Mouse (Mus musculus) retina, embryonic 14.5 days (tissue): ENCODE data around the gene Sept14.
"Not testable (repeated sequence)": the region's sequence is repeated elsewhere in the genome, so short reads cannot be mapped to it uniquely, and the experiment has no call there.

Source experiments
- DNase-seq: peaks from one replicate; pipeline ENCODE4 v3.0.0-alpha.2; 2015; ENCODE audit warnings: low spot score

Gene Sept14

DNA sequence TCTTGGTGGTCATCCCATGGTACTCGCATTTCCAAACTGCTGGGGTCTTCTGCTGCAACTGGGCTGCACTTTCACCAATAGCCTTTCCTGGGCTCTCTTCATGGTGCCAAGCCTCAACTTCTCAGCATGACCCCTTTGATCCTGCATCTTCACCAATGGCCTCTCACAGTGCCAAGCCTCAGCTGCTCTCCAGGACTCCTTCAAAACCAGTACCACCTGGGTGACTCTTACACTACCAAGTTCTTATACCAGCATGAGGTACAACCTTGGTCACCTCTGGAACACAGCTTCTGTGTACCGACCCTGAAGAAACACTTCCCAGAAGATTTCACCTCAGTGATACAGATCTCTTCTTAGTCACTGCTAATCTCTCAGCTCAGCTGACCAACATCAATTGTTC lies at the start of gene Sept14:
TSS of gene Sept14 (minus strand) at position 101 of the 400 bp plus-strand sequence.
- no peak for DNase-seq

GRCm38 (mm10) chr5:129756886-129757285 lies 48.6 kb upstream of the Sept14 start:
- DNase-seq = no peak

DNA sequence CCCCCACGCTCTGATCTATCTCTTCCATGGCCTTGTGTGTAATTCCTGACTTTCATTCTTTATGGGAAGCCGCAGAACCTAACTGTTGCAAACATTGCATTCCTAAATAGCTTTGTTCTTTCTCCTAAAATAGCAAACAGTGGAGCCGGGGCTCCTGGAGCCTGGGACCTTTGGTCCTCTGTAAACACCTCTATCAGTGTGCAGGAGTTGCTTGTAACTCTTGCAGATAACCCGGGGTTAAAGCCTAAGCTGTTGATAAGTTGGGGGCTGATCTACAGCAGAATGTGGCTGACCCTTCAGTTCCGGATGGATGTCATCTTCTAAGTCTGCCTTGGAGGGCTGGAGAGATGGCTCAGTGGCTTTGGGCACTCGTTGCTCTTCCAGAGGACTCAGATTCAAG lies 35.7 kb upstream of the Sept14 start:
- no peak for DNase-seq

DNA sequence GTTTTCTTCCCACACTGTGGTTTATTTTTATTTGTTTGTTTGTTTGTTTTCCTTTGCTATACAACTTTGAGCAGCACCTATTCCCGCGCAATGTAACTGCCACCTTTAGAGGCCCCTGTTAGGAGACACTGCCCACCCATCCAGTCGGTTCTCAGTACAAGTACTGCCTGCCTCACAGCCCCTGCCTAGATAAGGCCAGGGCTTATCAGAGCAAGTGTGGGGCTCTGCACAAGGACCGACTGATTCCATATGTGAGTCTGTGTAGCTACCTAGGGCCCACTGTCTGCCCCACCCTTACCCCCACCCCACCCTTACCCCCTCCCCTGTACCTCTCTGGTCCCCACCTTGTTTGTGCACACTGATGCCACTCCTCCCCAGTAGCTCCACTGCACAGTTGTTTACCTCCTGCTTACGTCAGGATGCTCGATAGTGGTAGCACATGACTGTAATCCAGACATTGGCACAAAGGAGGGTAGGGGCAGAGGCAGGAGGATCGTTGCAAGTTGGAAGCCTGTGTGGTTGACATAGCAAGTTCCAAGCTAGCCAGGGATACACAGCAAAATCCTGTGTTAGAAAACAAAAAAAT lies 34.7 kb upstream of the Sept14 start:
- no peak for DNase-seq

- peak; percentile 17 for DNase-seq
These were observed 32.7 kb upstream of the Sept14 start for GRCm38 (mm10) chr5:129740976-129741375.

GRCm38 (mm10) chr5:129731021-129731420 lies 22.7 kb upstream of the Sept14 start:
- no peak for DNase-seq

DNA sequence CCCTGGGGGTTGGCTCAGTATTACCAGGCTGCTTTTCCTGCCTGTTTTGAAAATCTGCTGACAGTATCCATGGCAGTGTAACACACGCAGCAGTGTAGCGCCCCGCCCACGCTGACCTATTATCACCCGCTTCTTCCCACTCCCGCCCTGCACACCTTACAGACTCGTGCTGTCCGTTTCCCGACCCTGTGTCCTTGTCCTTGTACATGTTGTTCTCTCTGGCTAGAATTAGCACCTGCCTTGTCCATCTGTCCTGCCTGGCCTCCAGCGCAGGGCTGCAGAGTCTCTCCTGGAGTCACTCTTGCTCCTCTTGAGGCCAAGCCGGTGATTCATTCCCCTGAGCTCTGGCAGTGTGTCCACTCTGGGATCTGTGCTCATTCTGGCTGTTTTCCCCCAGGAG lies 22.0 kb upstream of the Sept14 start:
- DNase-seq = no peak

DNA sequence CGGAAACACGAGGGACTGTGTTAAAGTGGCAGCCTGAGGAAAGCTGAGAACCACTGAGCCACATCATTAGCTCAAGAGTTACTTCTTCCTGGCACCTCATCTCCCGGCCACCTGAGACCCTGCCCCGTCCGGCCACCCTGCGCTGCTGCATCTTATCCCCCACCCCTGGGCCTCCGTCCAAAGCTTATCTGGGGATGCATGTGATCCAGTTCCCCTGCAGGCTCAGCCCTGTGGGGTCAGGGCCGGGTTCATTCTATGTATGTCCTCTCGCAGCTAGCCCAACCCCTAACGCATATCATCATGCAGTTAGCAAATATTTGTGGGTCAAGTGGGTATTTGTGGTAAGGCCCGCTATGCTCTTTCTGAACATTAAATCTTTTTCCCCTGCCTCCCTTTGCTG lies 21.0 kb upstream of the Sept14 start:
- DNase-seq = no peak

DNA sequence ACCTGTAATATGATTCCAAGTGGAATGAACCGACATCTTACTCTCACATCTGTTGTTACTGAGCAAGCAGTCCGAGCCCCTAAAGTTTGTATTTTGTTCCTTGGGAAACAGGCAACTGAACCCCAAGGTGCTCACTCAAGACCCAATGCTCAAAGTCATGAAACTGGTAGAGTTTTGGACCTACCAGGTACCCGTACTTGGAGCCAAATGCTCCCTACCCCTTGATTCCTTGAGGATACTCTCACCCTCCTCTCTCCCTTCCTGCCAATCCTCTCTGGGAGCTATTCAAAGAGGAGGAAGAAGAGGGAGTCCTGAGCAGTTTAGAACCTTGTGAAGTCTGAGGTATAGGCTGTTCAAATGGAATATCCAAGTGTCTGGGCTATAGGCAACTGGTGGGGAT lies 18.5 kb upstream of the Sept14 start:
- no peak for DNase-seq

GRCm38 (mm10) chr5:129725774-129726392 lies 17.6 kb upstream of the Sept14 start:
- peak; percentile 39 for DNase-seq

DNA sequence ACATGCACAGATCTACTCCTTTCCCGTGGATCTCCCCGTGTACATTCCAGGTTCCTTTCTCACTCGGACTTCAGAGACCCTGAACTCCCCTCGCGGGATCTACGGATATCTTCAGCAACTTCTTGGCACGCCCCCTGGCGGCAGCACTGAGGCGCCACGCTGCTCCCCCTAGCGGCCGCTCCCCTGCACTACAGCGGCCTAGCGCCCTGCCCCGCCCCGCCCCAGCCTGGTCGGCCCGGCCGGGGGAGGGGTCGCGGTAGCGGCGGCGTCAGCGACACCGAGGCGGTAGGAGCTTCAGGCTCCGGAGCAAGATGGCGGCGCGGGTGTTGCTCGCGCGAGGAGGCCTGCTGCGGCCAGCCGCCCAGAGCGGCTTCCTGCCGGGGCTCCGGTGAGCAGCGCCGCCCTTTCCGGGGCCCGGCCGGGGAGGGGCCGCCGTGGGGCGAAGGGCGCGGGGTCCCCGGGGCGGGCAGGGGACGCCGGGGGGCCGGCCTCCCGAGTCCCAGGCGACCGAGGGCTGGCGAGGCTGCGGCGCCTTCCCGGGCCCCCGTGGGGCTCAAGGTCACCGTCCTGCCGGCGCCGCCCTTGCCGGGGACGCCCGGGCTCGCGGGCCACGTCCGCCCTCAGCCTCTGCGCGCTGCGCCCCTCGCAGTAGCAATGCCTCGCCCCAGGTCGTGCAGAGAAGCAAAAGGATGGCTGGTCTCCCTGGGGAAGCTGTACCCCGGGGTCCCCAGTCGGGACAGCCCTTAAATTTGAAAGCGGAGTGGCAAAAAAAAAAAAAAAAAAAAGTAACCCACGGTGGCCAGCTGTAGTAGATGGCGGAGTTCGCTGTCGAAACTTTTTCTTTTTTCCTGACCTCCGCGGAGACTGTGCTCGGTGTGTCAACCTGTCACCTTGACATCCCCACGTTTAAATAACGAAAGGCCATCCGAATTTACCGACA lies 16.8 kb upstream of the Sept14 start, which contains the start of gene Nipsnap2:
TSS of gene Nipsnap2 (plus strand) at position 230 of the 940 bp plus-strand sequence.
- peak; percentile 96 for DNase-seq

DNA sequence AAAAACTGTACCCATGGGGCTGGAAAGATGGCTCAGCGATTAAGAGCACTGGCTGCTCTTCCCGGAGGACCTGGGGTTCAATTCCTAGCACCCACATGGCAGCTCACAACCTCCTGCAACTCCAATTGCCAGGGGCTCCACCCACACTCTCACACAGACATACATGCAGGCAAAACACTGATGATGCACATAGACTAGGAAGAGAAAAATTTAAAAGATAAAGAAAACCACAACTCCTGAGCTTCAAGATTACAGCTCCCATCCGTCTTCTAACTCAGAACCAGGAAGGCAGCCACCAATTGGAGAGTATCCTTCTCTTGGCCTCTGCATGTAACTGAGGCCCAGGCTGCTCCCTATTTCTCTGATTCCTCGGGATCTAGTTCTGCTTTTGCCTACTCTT lies 16.0 kb upstream of the Sept14 start:
- no peak for DNase-seq

DNA sequence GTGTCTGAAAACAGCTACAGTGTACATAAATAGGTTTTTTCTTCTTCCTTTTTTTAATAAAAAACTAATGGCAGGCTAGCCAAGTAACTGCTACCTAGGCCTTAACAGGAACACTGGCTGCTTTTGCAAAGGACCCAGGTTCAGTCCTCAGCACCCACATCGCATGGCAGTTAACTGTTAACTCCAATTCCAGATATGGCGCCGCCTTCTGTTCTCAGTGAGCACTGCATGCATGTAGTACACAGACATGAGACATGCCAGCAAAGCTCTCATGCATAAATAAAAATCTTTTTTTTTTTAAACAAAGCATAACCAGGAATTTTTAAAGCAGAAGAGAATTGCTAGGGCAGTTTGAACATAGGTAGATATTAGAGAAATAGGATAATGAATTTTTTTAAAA lies 11.9 kb upstream of the Sept14 start:
- DNase-seq = no peak

GRCm38 (mm10) chr5:129717016-129717415 lies 8.7 kb upstream of the Sept14 start:
- DNase-seq = no peak

GRCm38 (mm10) chr5:129715326-129715861 lies 7.1 kb upstream of the Sept14 start, which contains the start of gene Mrps17:
Mrps17 (plus strand) TSS chr5:129715497.
- DNase-seq = peak; percentile 96

DNA sequence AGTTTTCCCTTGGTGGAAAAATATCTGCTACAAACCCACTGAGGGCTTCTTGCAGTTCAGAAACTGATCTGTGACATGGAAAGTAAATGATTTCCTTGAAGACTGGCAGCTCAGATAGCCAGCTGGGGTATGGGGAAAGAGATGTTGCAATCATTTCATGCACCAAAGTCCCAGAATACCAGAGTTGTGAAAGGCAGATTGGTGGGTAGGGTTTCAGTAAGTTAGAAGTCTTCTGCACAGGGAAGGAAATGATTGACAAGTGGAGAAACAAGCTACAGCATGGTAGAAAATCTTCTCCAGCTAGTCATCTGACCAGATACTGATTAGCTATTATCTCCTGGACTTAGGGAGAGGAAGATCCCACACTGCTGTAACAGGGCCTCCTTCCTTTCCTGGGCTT lies 4.9 kb downstream of the Sept14 start:
- no peak for DNase-seq

- DNase-seq = no peak
These were observed 6.6 kb downstream of the Sept14 start for GRCm38 (mm10) chr5:129701706-129702105.

GRCm38 (mm10) chr5:129700506-129700905 lies 7.8 kb downstream of the Sept14 start:
- DNase-seq = peak; percentile 18

DNA sequence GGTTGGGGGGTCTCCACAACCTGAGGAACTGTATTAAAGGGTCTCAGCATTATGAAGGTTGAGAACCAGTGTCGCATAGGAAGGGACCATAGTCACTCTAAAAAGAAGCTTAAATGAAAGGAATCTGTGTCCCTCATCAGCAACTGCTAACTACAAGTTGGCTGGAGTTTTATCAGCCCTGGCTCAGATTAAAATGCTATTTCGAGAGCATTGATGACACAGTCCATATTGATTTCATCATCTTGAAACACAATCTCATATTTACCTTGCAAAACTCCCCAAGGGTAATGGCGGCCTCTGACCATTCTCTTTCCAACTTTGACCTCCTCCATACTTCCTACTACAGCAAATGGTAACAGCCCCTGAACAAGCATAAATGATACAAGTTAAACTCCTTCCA lies 17.8 kb downstream of the Sept14 start:
- no peak for DNase-seq

- no peak for DNase-seq
These were observed 20.7 kb downstream of the Sept14 start for GRCm38 (mm10) chr5:129687621-129688020.

DNA sequence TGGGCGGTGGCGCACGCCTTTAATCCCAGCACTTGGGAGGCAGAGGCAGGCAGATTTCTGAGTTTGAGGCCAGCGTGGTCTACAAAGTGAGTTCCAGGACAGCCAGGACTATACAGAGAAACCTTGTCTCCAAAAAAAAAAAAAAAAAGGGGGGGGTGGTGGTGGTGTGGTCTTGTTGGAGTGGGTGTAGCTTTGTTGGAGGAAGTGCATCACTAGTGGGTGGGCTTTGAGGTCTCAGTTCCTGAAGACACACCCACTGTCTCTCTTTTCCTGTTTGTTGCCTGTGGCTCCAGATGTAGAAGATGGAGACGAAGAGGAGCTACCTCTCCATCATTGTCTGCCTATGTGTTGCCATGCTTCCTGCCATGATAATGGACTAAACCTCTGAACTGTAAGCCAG lies 23.2 kb downstream of the Sept14 start:
- DNase-seq = not testable (repeated sequence)

GRCm38 (mm10) chr5:129670036-129670458 lies 38.3 kb downstream of the Sept14 start, which contains the start of gene Zfp11:
Zfp11 (minus strand) TSS chr5:129670099.
- peak; percentile 84 for DNase-seq
